8 mouse cellular contexts compared by ENCODE assay signal in the genomic region with DNA sequence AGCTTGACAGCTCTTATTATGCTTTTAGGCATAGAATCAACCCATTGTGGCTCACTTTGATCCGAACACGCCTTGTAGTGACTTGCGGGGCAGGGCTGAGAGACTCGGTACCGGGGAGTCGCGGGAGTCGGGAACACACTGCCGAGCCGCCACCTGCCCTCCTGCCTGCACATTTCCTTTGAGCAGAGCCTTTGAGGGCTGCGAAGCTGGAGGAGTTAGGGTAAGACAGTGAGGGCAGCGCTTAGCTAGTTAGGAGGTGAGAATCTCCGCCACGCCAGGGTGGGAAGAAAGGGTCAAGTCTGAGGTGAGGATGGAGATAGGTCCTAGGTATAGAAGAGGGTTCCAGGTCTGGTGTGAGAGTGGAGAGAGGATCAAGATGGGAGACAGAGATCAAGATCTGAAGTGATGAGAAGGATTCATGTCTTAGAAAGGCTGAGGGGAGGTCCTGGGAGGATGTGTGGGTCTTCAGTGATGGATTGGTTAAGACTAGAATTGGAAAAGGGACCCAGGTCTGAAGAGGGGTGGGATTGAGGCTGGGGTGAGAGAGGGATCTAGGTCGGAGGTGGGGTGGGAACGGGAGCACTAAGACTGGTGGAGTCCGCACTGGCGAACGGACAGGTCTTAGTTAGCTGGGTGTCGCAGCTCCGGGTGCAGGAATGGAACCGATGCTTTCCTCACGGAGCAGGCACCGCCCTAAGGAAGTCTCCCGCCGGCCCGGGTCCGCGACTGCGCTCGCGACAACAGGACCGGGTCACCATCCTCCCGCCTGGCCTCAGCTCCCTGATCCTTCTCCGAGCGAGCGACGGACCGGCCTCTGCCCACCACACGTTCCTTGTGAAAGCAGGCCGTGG. TPM values are rescaled to one million over a fixed set of nuclear protein-coding genes. Genes with fewer than 3 reads are reported as not detected.
DNase-seq lines count a peak whose midpoint lies in the region; ATAC-seq and TF ChIP-seq lines count a peak whose summit lies in the region.

No protein-coding gene starts in this region.

- TF ChIP-seq CTCF in olfactory bulb, adult 2 months (IDR thresholded peaks at IDR 0.05; ENCODE audit: insufficient read depth, low read depth, low read length): no peak

- peak; percentile 20 for DNase-seq in adrenal gland, adult 2 months
- no peak for DNase-seq in adrenal gland, postnatal 4 days (ENCODE audit: low spot score in 2 of 2)
- DNase-seq in A20 (ENCODE audit: low read depth, low spot score): peak; percentile 60
- DNase-seq in cerebellum, adult 8-10 months: peak; percentile 45
- DNase-seq in lung, postnatal 10 days: peak; percentile 43

- peaks cover 30% of the 10 kb centered on the region for H3K27me3 ChIP-seq in kidney, embryonic 16.5 days (ENCODE audit: insufficient read depth, low read length)

- H3K9me3 ChIP-seq in kidney, embryonic 16.5 days (ENCODE audit: low read length): no peaks in the 10 kb centered on the region

- TF ChIP-seq POLR2A in olfactory bulb, adult 2 months (IDR thresholded peaks at IDR 0.05; ENCODE audit: insufficient read depth, low read depth, low read length): no peak

- H3K27ac ChIP-seq in kidney, embryonic 16.5 days (ENCODE audit: low read length): no peak overlapping the region
- H3K27ac ChIP-seq in olfactory bulb, adult 2 months (ENCODE audit: insufficient read depth, low read depth, low read length): no peak overlapping the region

- H3K4me3 ChIP-seq in kidney, embryonic 16.5 days (ENCODE audit: low read length): peak overlapping the region; percentile 56
- peak overlapping the region; percentile 49 for H3K4me3 ChIP-seq in olfactory bulb, adult 2 months (ENCODE audit: insufficient read depth, low read depth, low read length)

- H3K4me1 ChIP-seq in kidney, embryonic 16.5 days (ENCODE audit: insufficient read depth, low read length): peaks cover 13% of the 10 kb centered on the region
- peaks cover 9% of the 10 kb centered on the region for H3K4me1 ChIP-seq in olfactory bulb, adult 2 months (ENCODE audit: control insufficient read depth, insufficient read depth, low read length)

- peak overlapping the region; percentile 86 for H3K4me2 ChIP-seq in kidney, embryonic 16.5 days (replicated peaks; ENCODE audit: low read depth, low read length)

- peak overlapping the region; percentile 65 for H3K9ac ChIP-seq in kidney, embryonic 16.5 days (replicated peaks; ENCODE audit: low read length)

- peak; percentile 69 for ATAC-seq in granulocyte monocyte progenitor cell, adult 5-6 weeks (replicated peaks; ENCODE audit: poor library complexity, severe bottlenecking)
- ATAC-seq in kidney, embryonic 16.5 days (ENCODE audit: low FRiP score, low TSS enrichment): peak; percentile 61

- no peaks in the 10 kb centered on the region for H3K36me3 ChIP-seq in kidney, embryonic 16.5 days (ENCODE audit: insufficient read depth, low read length)

- WGBS in kidney, embryonic 16.5 days: under 1% methylated on average over 41 of the region's 41 CpGs
- under 1% methylated on average over 41 of the region's 41 CpGs for WGBS in olfactory bulb, adult 2 months

RNA-seq across cellular contexts. Expression of gene Utp6, which starts 11.7 kb away (rescaled TPM):
- total RNA-seq in adrenal gland, adult 2 months (2021): 10 to 100 TPM; 41.8 to 43.0 TPM
- 1.8 and 2.1 TPM in 2 replicates for polyA plus RNA-seq in adrenal gland, adult 2 months (2012; rRNA removed)
- total RNA-seq in adrenal gland, postnatal 4 days (2021): 10 to 100 TPM; 35.3 to 39.7 TPM
- 45.4 and 52.5 TPM in 2 replicates for total RNA-seq in granulocyte monocyte progenitor cell, adult 5-6 weeks (2014; fragmentation: Nextera tagmentation)
- 102 and 105 TPM in 2 replicates for total RNA-seq in granulocyte monocyte progenitor cell, adult 5-6 weeks (2017)
- polyA plus RNA-seq in kidney, embryonic 16.5 days (2015; fragmentation: Nextera tagmentation; extraction: Ambion mirVana): 48.7 and 49.7 TPM in 2 replicates
- polyA plus RNA-seq in olfactory bulb, adult 2 months (2012; ENCODE audit: insufficient read depth, insufficient read length, low replicate concordance, missing spikeins): not detected in 2 replicates

RNA-seq across cellular contexts. Expression of gene Suz12, which starts 19.1 kb away (rescaled TPM):
- total RNA-seq in adrenal gland, adult 2 months (2021): 10 to 100 TPM; 37.6 to 53.7 TPM
- 2.1 and 3.3 TPM in 2 replicates for polyA plus RNA-seq in adrenal gland, adult 2 months (2012; rRNA removed)
- 10 to 100 TPM; 80.8 to 83.1 TPM for total RNA-seq in adrenal gland, postnatal 4 days (2021)
- total RNA-seq in granulocyte monocyte progenitor cell, adult 5-6 weeks (2014; fragmentation: Nextera tagmentation): 79.4 and 102 TPM in 2 replicates
- 81.6 and 97.8 TPM in 2 replicates for total RNA-seq in granulocyte monocyte progenitor cell, adult 5-6 weeks (2017)
- polyA plus RNA-seq in kidney, embryonic 16.5 days (2015; fragmentation: Nextera tagmentation; extraction: Ambion mirVana): 13.7 and 17.9 TPM in 2 replicates
- polyA plus RNA-seq in olfactory bulb, adult 2 months (2012; ENCODE audit: insufficient read depth, insufficient read length, low replicate concordance, missing spikeins): 192 TPM in 1 of 2 replicates, not detected in the other

Comparison
In these comparisons a context has a peak if more than half of its experiments do, and no peak if none do; other contexts are left out.
1. DNase-seq: peak in adrenal gland, adult 2 months (single experiment), A20 (single experiment), cerebellum, adult 8-10 months (single experiment) and lung, postnatal 10 days (single experiment); none in adrenal gland, postnatal 4 days (0 of 2).